Mouse (Mus musculus) liver, embryonic 14.5 days (tissue): ENCODE measurements around the gene Ifrd1.

Experiments used
- CTCF ChIP-seq: IDR thresholded peaks from 2 replicates; pipeline ENCODE4 v1.5.1; 2016; ENCODE audit warnings: antibody characterized with exemption, low read depth, control low read depth
- EP300 ChIP-seq: IDR thresholded peaks from 2 replicates; pipeline ENCODE4 v1.6.1; 2016; ENCODE audit warnings: antibody characterized with exemption, low read depth

DNA sequence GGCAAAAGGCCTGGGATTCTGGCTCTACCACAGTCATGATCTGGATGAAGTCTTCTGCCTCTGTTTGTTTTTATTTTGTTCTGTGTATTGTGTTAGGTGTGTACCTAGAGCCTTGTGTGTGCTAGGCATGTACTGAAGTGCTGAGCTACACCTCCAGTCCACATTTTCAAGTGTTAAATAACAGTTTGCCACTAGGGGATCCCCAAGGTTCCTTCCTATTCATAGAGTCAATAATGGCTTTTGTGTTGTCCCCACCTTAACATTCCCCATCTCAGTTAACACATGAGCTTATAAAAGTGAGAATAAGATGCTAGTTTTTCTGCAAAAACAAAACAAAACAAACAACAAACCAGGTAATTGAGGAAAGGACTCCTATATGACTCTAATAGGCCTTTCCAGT is 7.7 kb upstream of the Ifrd1 start:
- TF ChIP-seq EP300 (no peak), CTCF (no peak)
